19 mouse cellular contexts compared by ENCODE assay signal in genomic region chr10:75500345-75500744, GRCm38 (mm10). TPM values are rescaled to one million over a fixed set of nuclear protein-coding genes. Genes with fewer than 3 reads are reported as not detected.
DNase-seq lines count a peak whose midpoint lies in the region; ATAC-seq and TF ChIP-seq lines count a peak whose summit lies in the region.
"Had no signal": no experiment of that assay in that cellular context is flagged by ENCODE, and none has a peak within 500 bp of the region (broad histone marks: within the 10 kb centered on the region; RNA-seq: fewer than 3 reads in every experiment).

No protein-coding gene starts in this region.

- TF ChIP-seq EP300 in liver, embryonic 14.5 days (IDR thresholded peaks at IDR 0.05; ENCODE audit: low read depth): peak; percentile 69

- peak; percentile 7; the same call in 1 of the 2 replicates for TF ChIP-seq CTCF in liver, embryonic 14.5 days (IDR thresholded peaks at IDR 0.05; ENCODE audit: low read depth)

- no peak overlapping the region for H3K9ac ChIP-seq in heart, embryonic 15.5 days
- no peak overlapping the region for H3K9ac ChIP-seq in intestine, embryonic 15.5 days
- H3K9ac ChIP-seq in liver, embryonic 14.5 days (replicated peaks): no peak overlapping the region; the same call in 1 of the 2 replicates
- H3K9ac ChIP-seq: embryonic facial prominence, embryonic 13.5 days; hindbrain, embryonic 15.5 days; limb, embryonic 13.5 days; neural tube, embryonic 13.5 days had no signal

- WGBS in heart, embryonic 15.5 days: 31% methylated on average over 7 of the region's 7 CpGs
- WGBS in intestine, embryonic 15.5 days: 39% methylated on average over 7 of the region's 7 CpGs
- 39% methylated on average over 7 of the region's 7 CpGs for WGBS in liver, embryonic 14.5 days (ENCODE audit: insufficient replicate concordance)

- H3K27me3 ChIP-seq in heart, embryonic 15.5 days: no peaks in the 10 kb centered on the region
- no peaks in the 10 kb centered on the region for H3K27me3 ChIP-seq in intestine, embryonic 15.5 days (replicated peaks)
- no peaks in the 10 kb centered on the region for H3K27me3 ChIP-seq in liver, embryonic 14.5 days (ENCODE audit: control insufficient read depth, insufficient read depth, low read length)
- H3K27me3 ChIP-seq: embryonic facial prominence, embryonic 13.5 days; hindbrain, embryonic 15.5 days; limb, embryonic 13.5 days; neural tube, embryonic 13.5 days had no signal

- DNase-seq in heart, postnatal 4 days: no peak
- DNase-seq in liver, embryonic 14.5 days (ENCODE audit: low read depth in 3 of 3, low spot score in 3 of 3): peak; percentile 24 to 53 (median 38)
- DNase-seq in cerebellum, adult 9-10 months: no peak
- DNase-seq in layer of hippocampus, adult 9-11 months: no peak
- no peak for DNase-seq in thymus, postnatal 36 days
- DNase-seq: adrenal gland, postnatal 14 days; cerebellum, adult 9-11 months; gastrocnemius, postnatal 36 days; kidney, adult 8-10 months; kidney, postnatal 25 days had no signal

- H3K4me2 ChIP-seq in heart, embryonic 15.5 days: no peak overlapping the region
- no peak overlapping the region for H3K4me2 ChIP-seq in intestine, embryonic 15.5 days (replicated peaks)
- peak overlapping the region; percentile 50 for H3K4me2 ChIP-seq in liver, embryonic 14.5 days (ENCODE audit: low read depth)
- H3K4me2 ChIP-seq: embryonic facial prominence, embryonic 13.5 days; hindbrain, embryonic 15.5 days; limb, embryonic 13.5 days; neural tube, embryonic 13.5 days had no signal

- H3K4me1 ChIP-seq in heart, embryonic 15.5 days (replicated peaks): peaks cover 10% of the 10 kb centered on the region
- H3K4me1 ChIP-seq in intestine, embryonic 15.5 days (replicated peaks): no peaks in the 10 kb centered on the region
- H3K4me1 ChIP-seq in liver, embryonic 14.5 days (replicated peaks; ENCODE audit: control insufficient read depth in 2 of 2, insufficient read depth in 2 of 2, low read length in 1 of 2): peaks cover 8 to 21% of the 10 kb centered on the region in 2 experiments
- H3K4me1 ChIP-seq: embryonic facial prominence, embryonic 13.5 days; forebrain, embryonic 10.5 days; hindbrain, embryonic 15.5 days; limb, embryonic 13.5 days; neural tube, embryonic 13.5 days had no signal

- H3K9me3 ChIP-seq in heart, embryonic 15.5 days (replicated peaks): no peaks in the 10 kb centered on the region
- no peaks in the 10 kb centered on the region for H3K9me3 ChIP-seq in intestine, embryonic 15.5 days
- H3K9me3 ChIP-seq in liver, embryonic 14.5 days (ENCODE audit: control insufficient read depth, low read length): no peaks in the 10 kb centered on the region
- H3K9me3 ChIP-seq: embryonic facial prominence, embryonic 13.5 days; forebrain, embryonic 10.5 days; hindbrain, embryonic 15.5 days; limb, embryonic 13.5 days; neural tube, embryonic 13.5 days had no signal

- H3K27ac ChIP-seq in heart, embryonic 15.5 days: no peak overlapping the region
- H3K27ac ChIP-seq in intestine, embryonic 15.5 days: no peak overlapping the region
- H3K27ac ChIP-seq in liver, embryonic 14.5 days: peak overlapping the region; percentile 42
- H3K27ac ChIP-seq: embryonic facial prominence, embryonic 13.5 days; forebrain, embryonic 10.5 days; hindbrain, embryonic 15.5 days; limb, embryonic 13.5 days; neural tube, embryonic 13.5 days had no signal

- 0 out of 2 replicates have a peak, but pooled peaks cover 7% of the 10 kb centered on the region for H3K36me3 ChIP-seq in heart, embryonic 15.5 days
- H3K36me3 ChIP-seq in intestine, embryonic 15.5 days: no peaks in the 10 kb centered on the region
- H3K36me3 ChIP-seq in liver, embryonic 14.5 days (replicated peaks; ENCODE audit: control insufficient read depth, insufficient read depth, low read depth): peaks cover 2% of the 10 kb centered on the region; the same call in 1 of the 2 replicates
- H3K36me3 ChIP-seq: embryonic facial prominence, embryonic 13.5 days; forebrain, embryonic 10.5 days; hindbrain, embryonic 15.5 days had no signal

- 0 out of 2 replicates have a peak, but pooled peaks have one; percentile 9 for ATAC-seq in heart, embryonic 15.5 days (replicated peaks; ENCODE audit: insufficient number of reproducible peaks, insufficient read depth, low FRiP score, low read depth)
- peak; percentile 67 for ATAC-seq in intestine, embryonic 15.5 days
- peak; percentile 74 for ATAC-seq in liver, embryonic 14.5 days (ENCODE audit: insufficient read depth)
- ATAC-seq: activated CD4-positive, CD25-positive, alpha-beta regulatory T cell, adult 4 months; lung, postnatal 0 days had no signal

- H3K4me3 ChIP-seq in heart, embryonic 15.5 days: no peak overlapping the region
- no peak overlapping the region for H3K4me3 ChIP-seq in intestine, embryonic 15.5 days (replicated peaks)
- peak overlapping the region in 1 of 2 experiments; percentile 10; a peak in 1 of 4 replicates for H3K4me3 ChIP-seq in liver, embryonic 14.5 days (ENCODE audit: insufficient read depth in 1 of 2, low read depth in 2 of 2, low read length in 2 of 2)
- H3K4me3 ChIP-seq: embryonic facial prominence, embryonic 13.5 days; forebrain, embryonic 10.5 days; hindbrain, embryonic 15.5 days; limb, embryonic 13.5 days; neural tube, embryonic 13.5 days had no signal

RNA-seq across cellular contexts. Expression of gene Snrpd3, which starts 17.0 kb away (rescaled TPM):
- polyA plus RNA-seq in heart, embryonic 15.5 days (2015; fragmentation: Nextera tagmentation; extraction: Ambion mirVana): 84.9 and 92.3 TPM in 2 replicates
- total RNA-seq in heart, postnatal 4 days (2021): 100 to 1,000 TPM in 1 of 2 experiments, 10 to 100 TPM in 1; 94.4 to 103 TPM
- 147 and 156 TPM in 2 replicates for polyA plus RNA-seq in intestine, embryonic 15.5 days (2015; fragmentation: Nextera tagmentation; extraction: Ambion mirVana)
- 19.4 and 60.5 TPM in 2 replicates for polyA plus RNA-seq in liver, embryonic 14.5 days (2012; rRNA removed)
- 82.2 and 90.3 TPM in 2 replicates for polyA plus RNA-seq in liver, embryonic 14.5 days (2014; fragmentation: Nextera tagmentation; extraction: Ambion mirVana)

RNA-seq across cellular contexts. Expression of gene Gucd1, which starts 17.4 kb away (rescaled TPM):
- polyA plus RNA-seq in heart, embryonic 15.5 days (2015; fragmentation: Nextera tagmentation; extraction: Ambion mirVana): 22.8 and 25.6 TPM in 2 replicates
- 10 to 100 TPM; 36.4 to 42.8 TPM for total RNA-seq in heart, postnatal 4 days (2021)
- polyA plus RNA-seq in intestine, embryonic 15.5 days (2015; fragmentation: Nextera tagmentation; extraction: Ambion mirVana): 39.8 and 46.7 TPM in 2 replicates
- polyA plus RNA-seq in liver, embryonic 14.5 days (2012; rRNA removed): 37.3 and 38.7 TPM in 2 replicates
- polyA plus RNA-seq in liver, embryonic 14.5 days (2014; fragmentation: Nextera tagmentation; extraction: Ambion mirVana): 58.5 and 66.0 TPM in 2 replicates

RNA-seq across cellular contexts. Expression of gene Lrrc75b, which starts 59.8 kb away (rescaled TPM):
- 1.7 and 2.2 TPM in 2 replicates for polyA plus RNA-seq in heart, embryonic 15.5 days (2015; fragmentation: Nextera tagmentation; extraction: Ambion mirVana)
- 1 to 10 TPM; 1.5 TPM for total RNA-seq in heart, postnatal 4 days (2021)
- polyA plus RNA-seq in intestine, embryonic 15.5 days (2015; fragmentation: Nextera tagmentation; extraction: Ambion mirVana): 2.1 and 2.7 TPM in 2 replicates
- 0.04 TPM in 2 replicates for polyA plus RNA-seq in liver, embryonic 14.5 days (2012; rRNA removed)
- polyA plus RNA-seq in liver, embryonic 14.5 days (2014; fragmentation: Nextera tagmentation; extraction: Ambion mirVana): not detected in 2 replicates

Comparison
In these comparisons a context has a peak if more than half of its experiments do, and no peak if none do; other contexts are left out.
1. ATAC-seq: peak in every context shown above with its lines; median percentile 74 in liver, embryonic 14.5 days; 67 in intestine, embryonic 15.5 days; 9 in heart, embryonic 15.5 days.
2. DNase-seq: peak in liver, embryonic 14.5 days (3 of 3); none in heart, postnatal 4 days (single experiment), cerebellum, adult 9-10 months (single experiment), layer of hippocampus, adult 9-11 months (single experiment) and thymus, postnatal 36 days (0 of 2).